Mouse (Mus musculus): ENCODE data around the gene Mbd5.

DNA sequence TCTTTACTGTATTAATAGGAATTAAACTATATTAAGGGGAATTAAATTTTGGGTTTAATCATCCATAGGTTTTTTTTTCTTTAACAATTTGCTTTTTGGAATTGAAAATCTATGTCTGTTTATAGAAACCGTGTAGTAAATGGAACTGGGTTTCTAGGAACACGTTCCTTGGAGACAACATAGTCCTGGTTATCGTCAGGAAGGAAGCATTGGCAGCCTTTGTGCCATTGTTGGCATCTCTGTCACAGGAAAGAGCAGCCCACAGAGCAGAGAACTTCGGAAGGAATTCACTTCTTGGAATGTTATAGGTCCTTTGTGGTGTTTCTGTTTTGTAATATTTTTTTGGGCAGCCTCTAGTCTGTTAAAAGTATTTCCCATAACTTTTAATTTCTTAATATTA, 135.7 kb downstream of the Mbd5 start:
- TF ChIP-seq CTCF (IDR thresholded peaks at IDR 0.05; ENCODE audit: extremely low read depth, insufficient read depth, low read length) (no peak), POLR2A (IDR thresholded peaks at IDR 0.05; ENCODE audit: extremely low read depth, insufficient read depth, low read length) (no peak)
